Mouse (Mus musculus) heart, postnatal 25 days (tissue): ENCODE data around the gene Hps4. TPM values are rescaled to one million over a fixed set of nuclear protein-coding genes. Genes with fewer than 3 reads are reported as not detected.
"Not testable (repeated sequence)": the region's sequence is repeated elsewhere in the genome, so short reads cannot be mapped to it uniquely, and the experiment has no call there.

ENCODE experiments used
- DNase-seq: peaks from one replicate; pipeline ENCODE4 v3.0.0; 2022; ENCODE audit warnings: low spot score
- intact Hi-C: fragments of 180-260 bp; cut with DNase I; formaldehyde crosslinking; loops from one replicate; pipeline ENCODE4 v1.15.1; 2025
- total RNA-seq, 2 experiments: library from RNA; stranded (reverse); gene quantifications; 2 replicates each; pipeline ENCODE4 v1.2.3; 2021

Gene Hps4
- 10 to 100 TPM; 10.2 to 12.1 TPM for total RNA-seq

DNA sequence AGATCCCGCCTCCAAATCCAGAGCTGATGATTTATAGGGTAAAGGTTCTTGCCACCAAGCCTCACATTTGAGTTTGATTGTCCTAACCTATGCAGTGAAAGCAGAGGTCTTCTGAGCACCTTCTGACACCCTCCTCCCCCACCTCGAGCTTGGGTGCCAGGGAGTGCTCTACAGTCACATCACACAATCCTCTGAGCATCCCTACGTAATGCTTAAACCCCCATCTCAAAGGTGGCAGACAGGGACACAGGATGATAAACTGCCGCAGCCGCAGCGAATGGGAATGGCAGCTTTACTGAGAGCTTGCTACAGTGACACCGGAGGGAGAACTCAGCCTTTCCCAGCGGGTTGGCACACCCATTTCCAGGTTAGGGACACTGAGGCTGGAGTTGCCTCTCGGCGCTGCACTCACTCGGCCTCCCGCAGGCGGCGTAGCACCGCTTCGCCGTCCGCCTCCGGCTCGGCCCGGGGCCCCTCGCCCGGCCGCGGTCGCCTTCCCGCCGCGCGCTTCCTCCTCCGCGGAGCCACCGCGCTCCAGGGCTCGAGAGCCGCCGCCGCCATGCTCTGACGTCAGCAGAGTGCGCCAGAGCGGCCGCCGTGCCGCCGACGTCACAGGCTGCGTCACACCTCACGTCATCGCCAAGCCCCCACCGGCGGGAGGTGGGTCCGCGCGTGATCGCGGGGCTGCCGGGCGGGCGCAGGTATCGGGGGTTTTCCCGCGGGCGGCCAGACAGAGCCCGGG, at the start of gene Hps4, which contains the start of gene Srrd:
Hps4 (plus strand) TSS at position 621 of the 742 bp plus-strand sequence.
Srrd (minus strand) TSS at position 578 of the 742 bp plus-strand sequence.
- DNase-seq: peak; percentile 69
- intact Hi-C loops: loop anchor here (1.0 to 5.0 kb wide), 2 partner anchors 16 to 85 kb away; partner anchors contain the start of gene Tfip11

GRCm38 (mm10) chr5:112293800-112294199, 49.1 kb upstream of the Hps4 start:
- intact Hi-C loops: no loop called here
- no peak for DNase-seq

DNA sequence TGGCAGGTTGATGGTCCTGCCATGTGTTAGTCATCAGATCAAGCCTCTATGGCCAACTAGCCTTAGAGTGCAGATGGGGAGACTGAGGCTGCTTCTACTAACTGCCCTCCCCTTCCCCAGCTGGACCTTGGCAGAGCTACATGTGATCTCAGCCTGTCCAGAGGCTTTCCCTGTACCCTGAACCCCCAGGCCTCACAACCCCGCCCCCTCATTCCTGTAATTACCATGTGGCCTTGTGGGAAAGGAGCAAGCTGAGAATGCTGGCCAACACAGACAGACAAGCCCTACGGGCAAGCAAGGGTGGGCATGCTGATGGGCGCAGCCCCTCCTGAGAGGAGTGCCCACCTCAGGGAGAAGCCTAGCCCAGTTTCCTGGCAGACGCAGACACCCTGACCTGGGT, 48.2 kb upstream of the Hps4 start:
- intact Hi-C loops: no loop called here
- DNase-seq: no peak

- no peak for DNase-seq
- intact Hi-C loops: no loop called here
Measured at GRCm38 (mm10) chr5:112295162-112295561, 47.7 kb upstream of the Hps4 start.

- intact Hi-C loops: no loop called here
- no peak for DNase-seq
Measured at GRCm38 (mm10) chr5:112295564-112295963, 47.3 kb upstream of the Hps4 start.

DNA sequence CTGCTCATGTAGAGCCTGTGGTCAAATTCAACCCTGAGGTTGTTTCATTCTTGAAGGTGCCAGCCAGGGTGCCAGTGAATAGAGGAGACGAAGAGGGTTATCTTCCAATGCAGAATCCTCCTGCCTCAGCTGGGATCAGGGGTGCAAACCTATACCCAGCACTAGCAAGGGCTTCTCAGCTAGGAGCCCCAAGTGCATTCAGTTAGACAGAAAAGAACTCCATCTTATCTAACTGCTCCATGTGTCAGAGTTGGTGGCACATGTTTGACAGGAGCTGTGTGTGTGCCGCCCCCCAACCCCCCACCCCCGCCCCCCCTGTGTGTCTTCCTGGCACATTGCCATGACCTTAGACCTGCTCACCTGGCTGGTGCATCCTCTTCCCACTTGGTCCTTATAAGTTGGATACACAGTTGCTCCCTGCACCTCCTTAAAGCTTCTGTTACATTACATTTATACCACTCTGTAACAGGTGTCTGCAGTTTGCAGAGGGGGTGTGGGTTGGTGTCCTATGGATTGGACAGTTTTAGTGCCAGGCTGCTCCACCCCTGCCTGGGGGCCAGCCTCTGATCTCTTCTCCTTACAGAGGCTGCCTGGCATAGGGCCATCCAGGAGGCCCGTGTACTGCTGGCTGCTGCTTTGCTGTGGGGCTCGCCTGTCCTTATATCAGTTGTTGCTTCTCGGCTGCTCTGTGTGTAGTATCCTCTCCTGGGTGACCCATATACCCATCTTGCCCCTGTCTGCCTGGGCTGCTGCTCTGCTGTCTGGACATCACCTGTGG, 46.3 kb upstream of the Hps4 start:
- DNase-seq: no peak
- intact Hi-C loops: no loop called here

DNA sequence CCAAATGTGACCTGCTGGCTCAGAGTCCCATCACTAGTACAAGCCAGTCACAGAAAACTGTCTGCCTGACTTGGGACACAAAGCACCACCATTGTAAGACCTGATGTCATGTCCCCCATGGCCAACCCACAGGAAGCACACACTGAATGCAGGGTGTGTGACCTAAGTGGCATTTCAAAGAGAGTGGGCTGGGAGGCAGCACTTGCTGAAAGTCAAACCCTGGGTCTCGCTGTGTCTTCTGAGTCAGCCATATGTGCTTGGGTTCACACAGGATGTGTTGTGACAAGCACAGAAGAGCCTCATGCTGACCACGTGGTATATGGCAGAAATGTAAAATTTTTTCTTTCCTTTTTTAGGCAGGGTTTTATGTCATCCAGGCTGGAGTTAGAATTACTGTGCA, 45.6 kb upstream of the Hps4 start:
- intact Hi-C loops: no loop called here
- no peak for DNase-seq

GRCm38 (mm10) chr5:112298226-112298988, 44.5 kb upstream of the Hps4 start:
- DNase-seq: peak; percentile 53
- intact Hi-C loops: no loop called here

- DNase-seq: no peak
- intact Hi-C loops: no loop called here
Measured at GRCm38 (mm10) chr5:112299399-112299798, 43.5 kb upstream of the Hps4 start.

- DNase-seq: no peak
- intact Hi-C loops: loop anchor here (2.0 kb wide), 1 partner anchor 17 kb away; no protein-coding TSS in a partner anchor
Measured at GRCm38 (mm10) chr5:112300112-112300511, 42.8 kb upstream of the Hps4 start.

- intact Hi-C loops: loop anchor here (2.0 kb wide), 1 partner anchor 16 kb away; no protein-coding TSS in a partner anchor
- no peak for DNase-seq
Measured at GRCm38 (mm10) chr5:112300721-112301308, 42.1 kb upstream of the Hps4 start.

DNA sequence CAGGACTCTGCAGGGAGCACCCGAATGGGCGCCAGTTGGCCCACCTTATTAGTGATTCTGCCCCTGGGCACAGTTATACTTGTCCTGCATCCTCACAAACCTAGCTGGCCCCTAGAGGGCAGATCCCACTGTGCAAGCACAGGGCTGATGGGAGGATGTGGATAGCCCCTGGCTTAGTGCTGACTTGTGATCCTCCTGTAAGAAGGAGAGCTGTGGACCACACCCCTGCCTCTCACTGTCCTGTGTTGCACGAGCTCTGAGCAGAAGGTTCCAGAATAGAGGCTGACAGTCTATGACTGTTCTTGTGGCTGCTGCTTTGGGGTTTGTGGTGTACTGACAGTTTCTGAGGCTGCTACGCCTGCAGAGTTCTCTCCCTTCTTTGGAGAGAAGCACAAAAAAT, 41.2 kb upstream of the Hps4 start:
- intact Hi-C loops: loop anchor here (2.0 kb wide), 1 partner anchor 15 kb away; no protein-coding TSS in a partner anchor
- no peak for DNase-seq

- intact Hi-C loops: no loop called here
- DNase-seq: no peak
Measured at GRCm38 (mm10) chr5:112302310-112302709, 40.6 kb upstream of the Hps4 start.

DNA sequence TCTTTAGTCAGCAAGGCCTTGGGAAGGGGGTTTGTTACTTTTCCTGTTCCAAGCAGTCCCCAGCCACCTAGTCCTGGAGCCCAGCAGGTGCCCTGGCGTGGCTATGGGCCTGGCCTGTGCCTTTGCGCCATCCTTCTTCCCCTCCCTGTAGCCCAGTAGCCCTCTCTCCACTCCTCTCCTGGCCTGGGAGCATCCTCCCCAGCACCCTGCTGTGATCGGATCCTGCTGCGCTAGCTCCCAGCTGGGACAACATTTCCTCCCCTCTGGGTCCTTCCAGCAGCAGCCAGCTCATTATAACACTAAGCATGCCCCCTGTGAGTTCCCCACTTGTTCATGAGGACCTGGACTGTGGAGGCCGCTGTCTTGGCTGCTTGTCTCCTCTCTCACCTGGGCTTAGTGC, 37.0 kb upstream of the Hps4 start:
- intact Hi-C loops: no loop called here
- DNase-seq: no peak

DNA sequence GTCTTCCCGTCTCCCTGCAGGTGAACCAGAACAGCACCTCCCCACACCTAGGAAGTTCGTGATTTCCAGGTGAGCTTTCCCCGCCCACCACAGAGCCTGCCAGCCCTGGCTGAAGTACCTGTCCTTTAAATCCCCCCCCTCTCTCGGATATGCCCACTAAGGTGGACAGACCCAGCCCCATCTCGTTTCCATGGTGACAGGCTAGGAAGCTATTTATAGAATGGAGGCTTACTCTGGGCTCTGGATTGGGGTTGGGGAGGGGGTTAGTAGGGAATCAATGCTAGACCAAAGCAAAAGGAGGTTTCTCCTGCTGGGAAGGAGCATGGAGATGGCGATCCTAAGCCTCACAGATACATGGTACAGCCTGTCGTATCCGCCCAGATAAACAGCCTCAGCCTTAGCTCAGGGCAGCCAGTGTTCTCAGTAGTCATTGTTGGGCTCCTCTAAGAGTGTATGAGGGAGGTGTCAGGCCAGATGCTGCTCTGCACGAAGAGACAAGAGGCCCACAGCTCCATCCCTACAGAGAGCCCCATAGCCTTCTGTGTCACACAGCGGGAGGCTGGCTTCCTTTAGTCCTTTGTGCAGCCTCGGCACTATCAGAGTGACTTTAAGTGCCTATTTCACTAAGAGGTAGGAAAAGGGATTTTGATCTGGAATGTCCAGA, 29.5 kb upstream of the Hps4 start:
- intact Hi-C loops: no loop called here
- no peak for DNase-seq

DNA sequence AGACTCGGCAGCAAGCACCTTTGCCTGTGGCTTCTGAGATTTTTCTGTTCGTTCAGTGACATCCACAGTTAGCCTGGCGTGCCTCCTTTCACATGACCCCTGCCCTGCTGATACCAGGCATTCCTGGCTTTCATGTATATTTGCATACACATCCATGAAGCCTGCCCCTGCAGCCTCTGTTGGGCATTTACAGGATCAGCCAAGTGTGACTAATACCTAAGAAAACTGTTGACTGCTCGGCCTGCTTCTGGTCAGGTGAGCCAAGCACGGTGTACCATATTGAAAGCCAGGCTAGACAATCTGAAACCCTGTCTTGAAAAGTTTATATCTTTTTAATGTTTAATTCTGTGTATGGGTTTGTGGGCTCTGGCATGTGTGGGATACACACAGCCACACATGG, 26.4 kb upstream of the Hps4 start:
- no peak for DNase-seq
- intact Hi-C loops: loop anchor here (2.0 kb wide), 1 partner anchor 16 kb away; no protein-coding TSS in a partner anchor

DNA sequence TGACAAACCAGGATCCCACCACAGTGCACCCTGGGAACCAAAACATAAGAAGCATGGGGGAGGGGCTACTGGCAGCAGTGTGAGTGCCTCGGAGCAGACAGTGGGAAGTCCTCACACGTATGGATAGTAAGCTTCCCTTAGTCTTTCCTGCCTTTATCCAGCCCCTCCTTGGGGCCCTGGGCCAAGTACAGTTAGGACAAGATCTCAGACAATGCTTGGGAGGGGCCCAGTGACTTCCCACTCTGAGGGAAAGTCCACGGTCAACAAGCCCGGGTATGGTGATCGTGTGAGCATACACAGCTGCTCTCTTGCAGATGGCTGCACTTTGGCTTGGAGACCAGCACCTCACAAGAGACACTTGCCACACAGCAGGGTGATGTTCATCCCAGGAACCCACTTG, 25.6 kb upstream of the Hps4 start:
- intact Hi-C loops: loop anchor here (2.0 kb wide), 1 partner anchor 17 kb away; no protein-coding TSS in a partner anchor
- peak; percentile 46 for DNase-seq

DNA sequence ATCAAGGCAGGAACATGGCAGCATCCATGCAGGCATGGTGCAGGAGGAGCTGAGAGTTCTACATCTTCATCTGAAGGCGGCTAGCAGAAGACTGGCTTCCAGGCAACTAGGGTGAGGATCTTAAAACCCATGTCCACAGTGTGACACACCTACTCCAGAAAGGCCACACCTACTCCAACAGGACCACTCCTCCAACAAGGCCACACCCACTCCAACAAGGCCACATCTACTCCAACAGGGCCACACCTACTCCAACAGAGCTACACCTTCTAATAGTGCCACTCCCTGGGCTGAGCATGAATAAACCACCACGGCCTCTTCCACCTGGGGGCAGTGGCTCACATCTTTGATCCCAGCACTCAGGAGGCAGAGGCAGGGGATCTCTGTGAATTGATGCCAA, 23.5 kb upstream of the Hps4 start:
- intact Hi-C loops: not testable (repeated sequence)

DNA sequence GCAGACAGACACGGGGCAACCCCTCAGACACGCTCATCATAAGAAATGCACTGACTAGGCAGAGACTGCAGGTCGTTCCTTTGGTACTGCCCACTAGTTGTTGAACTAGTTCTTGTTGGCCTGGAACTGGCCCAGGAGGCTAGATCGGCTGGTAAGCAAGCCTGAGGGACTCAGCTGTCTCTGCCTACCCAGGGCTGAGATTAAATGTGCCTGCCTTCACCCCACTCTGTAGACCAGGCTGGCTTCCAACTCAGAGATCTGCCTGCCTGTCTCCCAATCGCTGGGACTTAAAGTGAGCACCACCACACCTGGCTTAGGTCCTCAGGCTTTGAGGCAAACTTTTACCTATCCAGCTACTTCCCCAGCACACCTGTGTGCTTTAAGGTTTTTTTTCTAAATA, 22.5 kb upstream of the Hps4 start:
- intact Hi-C loops: no loop called here
- DNase-seq: no peak

More for the DNA sequence above, 23.5 kb upstream of the Hps4 start:
- DNase-seq: not testable (repeated sequence)
